Mouse (Mus musculus) G1E (cell line): Measurements from ENCODE around the gene Nudt6. TPM values are rescaled to one million over a fixed set of nuclear protein-coding genes. Genes with fewer than 3 reads are reported as not detected.

ENCODE experiments used
- ATAC-seq: 2 replicates; pipeline ENCODE4 v1.8.0; 2016; ENCODE audit warnings: mild to moderate bottlenecking; ENCODE audit not compliant: insufficient number of reproducible peaks, poor library complexity, low FRiP score, severe bottlenecking; ENCODE audit errors: extremely low read depth
- DNase-seq: peaks from one replicate; pipeline ENCODE4 v3.0.0; 2012; ENCODE audit warnings: low spot score
- H3K27me3 ChIP-seq: 2 replicates; pipeline ENCODE4 v1.6.1; 2012; ENCODE audit warnings: mild to moderate bottlenecking, low read length, inconsistent platforms; ENCODE audit not compliant: insufficient read depth
- H3K36me3 ChIP-seq: replicated peaks from 2 replicates; pipeline ENCODE3; 2012; ENCODE audit warnings: mild to moderate bottlenecking, inconsistent platforms
- H3K4me1 ChIP-seq: 2 replicates; pipeline ENCODE4 v1.6.1; 2012; ENCODE audit warnings: low read depth, low read length, inconsistent platforms, mixed read lengths; ENCODE audit not compliant: insufficient read depth
- H3K4me3 ChIP-seq: 2 replicates; pipeline ENCODE4 v1.5.1; 2012; ENCODE audit warnings: low read depth, mild to moderate bottlenecking, inconsistent platforms, low read length, moderate library complexity, mixed read lengths
- H3K9me3 ChIP-seq: replicated peaks from 2 replicates; pipeline ENCODE4 v1.6.1; 2012; ENCODE audit warnings: inconsistent platforms
- CTCF ChIP-seq: IDR thresholded peaks from 2 replicates; pipeline ENCODE4 v1.5.1; 2012; ENCODE audit warnings: low read depth, low read length, inconsistent platforms, mixed read lengths
- GATA1 ChIP-seq: IDR thresholded peaks from 2 replicates; pipeline ENCODE4 v1.6.1; 2012; ENCODE audit warnings: borderline replicate concordance, low read length, inconsistent platforms, mixed read lengths
- GATA2 ChIP-seq: IDR thresholded peaks from 2 replicates; pipeline ENCODE4 v1.6.1; 2012; ENCODE audit warnings: low read depth, low read length, inconsistent platforms, borderline replicate concordance
- POLR2AphosphoS5 ChIP-seq: IDR thresholded peaks from 2 replicates; pipeline ENCODE4 v1.6.1; 2012; ENCODE audit warnings: low read depth, low read length, inconsistent platforms; ENCODE audit not compliant: insufficient replicate concordance
- TAL1 ChIP-seq: conservative IDR thresholded peaks from 2 replicates; pipeline ENCODE4 v1.6.1; 2012; ENCODE audit warnings: low read depth, low read length, inconsistent platforms, mixed read lengths
- polyA plus RNA-seq: library from polyadenylated mRNA; stranded (reverse); fragments of >175 nt; gene quantifications from 2 replicates; pipeline ENCODE4 v1.2.3, GENCODE M21; 2012
- total RNA-seq, 2 experiments: library from RNA; stranded (forward) in 1 of 2; stranded (reverse) in 1 of 2; fragments of 200-1000 nt in 1 of 2; fragments of >200 nt in 1 of 2; fragmentation: Nextera tagmentation in 1 of 2; gene quantifications; 2 replicates each; pipeline ENCODE4 v1.2.3; 2014 to 2017

Gene Nudt6
- total and polyA plus RNA-seq, 3 experiments, result 10.6 to 12.4 (median 11.5) TPM

DNA sequence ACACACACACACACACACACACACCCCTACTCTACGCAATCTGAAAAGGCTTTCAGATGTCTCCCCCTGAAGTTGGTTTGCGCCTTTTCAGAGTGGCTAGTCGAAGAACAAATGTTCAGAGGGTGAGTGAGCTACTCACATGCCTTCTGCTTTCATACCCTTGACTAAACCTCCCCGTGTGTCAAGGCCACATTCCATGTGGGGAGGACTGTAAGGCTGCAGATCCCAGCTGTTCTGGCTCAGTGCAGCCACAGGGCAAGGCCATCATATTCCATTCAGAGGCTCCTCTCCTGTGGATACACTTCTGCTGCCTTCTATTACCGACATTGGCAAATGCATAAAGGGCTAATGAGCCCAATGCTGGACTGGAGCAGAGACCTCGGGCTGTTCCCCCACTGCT, 41.6 kb downstream of the Nudt6 start:
- H3K27me3 ChIP-seq, result peaks cover 6% of the 10 kb centered on the region
- no peak overlapping the region for H3K4me3 ChIP-seq
- TF ChIP-seq GATA2 (no peak), GATA1 (no peak)
- H3K9me3 ChIP-seq, result no peaks in the 10 kb centered on the region
- no peak for ATAC-seq
- DNase-seq, result no peak
- peaks cover 14% of the 10 kb centered on the region; the same call in 1 of the 2 replicates for H3K4me1 ChIP-seq
- no peaks in the 10 kb centered on the region for H3K36me3 ChIP-seq

GRCm38 (mm10) chr3:37377926-37378325, 42.1 kb downstream of the Nudt6 start:
- H3K9me3 ChIP-seq, result no peaks in the 10 kb centered on the region
- TF ChIP-seq GATA1, result no peak
- TF ChIP-seq TAL1, result no peak
- TF ChIP-seq GATA2, result no peak
- TF ChIP-seq POLR2AphosphoS5, result no peak
- no peak for TF ChIP-seq CTCF
- ATAC-seq, result no peak

DNA sequence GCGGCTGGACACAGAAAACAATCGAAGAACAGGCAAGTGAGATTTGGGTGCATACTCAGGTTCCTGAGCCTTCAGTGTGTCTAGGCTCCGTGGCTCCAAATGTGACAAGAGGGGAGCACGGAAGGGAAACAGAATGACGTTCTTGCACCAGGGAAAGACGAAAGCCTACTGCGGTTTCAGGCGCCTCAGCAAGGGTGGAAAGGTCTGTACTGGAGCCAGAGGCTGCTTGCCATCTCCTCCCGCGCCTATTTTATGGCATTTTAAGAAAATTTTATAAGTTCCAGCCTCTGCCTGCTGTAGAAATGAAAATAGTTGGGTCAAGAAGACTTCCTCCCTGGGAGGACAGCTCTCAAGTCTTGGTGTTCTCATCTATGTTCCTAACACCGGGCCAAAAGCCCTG, 46.3 kb downstream of the Nudt6 start:
- H3K4me3 ChIP-seq, result no peak overlapping the region
- H3K36me3 ChIP-seq, result no peaks in the 10 kb centered on the region
- DNase-seq (no peak), ATAC-seq (no peak)
- no peaks in the 10 kb centered on the region; the same call in 1 of the 2 replicates for H3K27me3 ChIP-seq
- H3K4me1 ChIP-seq, result peaks cover 12% of the 10 kb centered on the region; the same call in 1 of the 2 replicates
- TF ChIP-seq GATA1 (no peak), TAL1 (no peak)
- no peaks in the 10 kb centered on the region for H3K9me3 ChIP-seq

More at GRCm38 (mm10) chr3:37377926-37378325, 42.1 kb downstream of the Nudt6 start:
- DNase-seq, result no peak
- H3K36me3 ChIP-seq, result no peaks in the 10 kb centered on the region
- H3K27me3 ChIP-seq, result peaks cover 6% of the 10 kb centered on the region
- H3K4me3 ChIP-seq, result no peak overlapping the region
- H3K4me1 ChIP-seq, result peaks cover 14% of the 10 kb centered on the region; the same call in 1 of the 2 replicates

DNA sequence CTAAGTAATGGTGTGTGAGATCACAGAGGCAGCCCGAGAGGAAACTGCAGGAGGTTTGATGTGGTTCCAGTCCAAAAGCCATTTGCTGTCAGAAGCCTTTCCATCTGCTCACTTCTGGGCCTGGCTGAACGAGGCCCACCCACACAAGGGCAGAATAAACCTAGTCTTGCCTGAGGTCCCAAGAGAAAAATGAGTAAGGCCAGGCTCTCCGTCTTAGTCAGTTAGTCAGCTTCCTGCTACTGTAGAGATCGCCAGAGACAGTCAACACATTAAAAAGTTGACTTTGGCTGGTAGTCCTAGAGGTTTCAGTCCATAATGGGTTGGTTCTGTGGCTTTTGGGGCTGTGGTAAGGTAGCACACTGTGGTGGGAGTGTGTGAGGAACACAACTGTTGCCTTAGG, 49.6 kb downstream of the Nudt6 start:
- TF ChIP-seq CTCF (no peak), GATA2 (no peak), POLR2AphosphoS5 (no peak)
- DNase-seq (no peak), ATAC-seq (no peak)
- H3K27me3 ChIP-seq, result no peaks in the 10 kb centered on the region; the same call in 1 of the 2 replicates
- no peaks in the 10 kb centered on the region for H3K9me3 ChIP-seq
- no peaks in the 10 kb centered on the region for H3K36me3 ChIP-seq
- no peak overlapping the region for H3K4me3 ChIP-seq
- peaks cover 11% of the 10 kb centered on the region for H3K4me1 ChIP-seq

GRCm38 (mm10) chr3:37366381-37367053, 53.5 kb downstream of the Nudt6 start:
- Histone ChIP-seq H3K36me3 (no peaks in the 10 kb centered on the region), H3K4me1 (peaks cover 14% of the 10 kb centered on the region), H3K27me3 (no peaks in the 10 kb centered on the region; the same call in 1 of the 2 replicates), H3K4me3 (no peak overlapping the region), H3K9me3 (no peaks in the 10 kb centered on the region)
- TF ChIP-seq GATA1, result no peak
- no peak for TF ChIP-seq TAL1
- no peak for TF ChIP-seq POLR2AphosphoS5
- no peak for TF ChIP-seq GATA2
- TF ChIP-seq CTCF, result no peak
- DNase-seq, result no peak
- no peak for ATAC-seq

DNA sequence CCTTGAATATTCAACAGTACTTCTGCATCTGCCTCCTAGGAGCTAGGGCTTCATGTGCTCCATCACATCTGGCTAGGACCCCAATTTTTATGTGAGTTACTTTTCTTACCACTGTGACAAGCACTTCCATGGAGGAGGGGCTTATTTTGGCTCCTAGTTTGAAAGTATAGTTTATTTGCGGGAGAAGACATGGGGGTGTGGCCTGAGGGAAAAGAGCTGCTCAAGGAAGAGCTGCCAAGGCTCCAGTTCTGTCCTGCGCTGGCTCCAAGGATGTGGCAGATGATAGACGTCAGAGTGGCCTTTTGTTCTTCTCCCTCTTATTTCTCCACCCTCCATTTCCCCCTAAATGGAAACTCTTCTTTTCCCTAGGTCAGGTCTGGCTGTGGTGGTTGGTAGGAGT, 54.0 kb downstream of the Nudt6 start:
- Histone ChIP-seq H3K27me3 (no peaks in the 10 kb centered on the region; the same call in 1 of the 2 replicates), H3K36me3 (no peaks in the 10 kb centered on the region), H3K4me1 (peaks cover 14% of the 10 kb centered on the region), H3K4me3 (no peak overlapping the region), H3K9me3 (no peaks in the 10 kb centered on the region)
- ATAC-seq (no peak), DNase-seq (no peak)
- TF ChIP-seq GATA2 (no peak), GATA1 (no peak), TAL1 (no peak), CTCF (no peak), POLR2AphosphoS5 (no peak)
